Mouse (Mus musculus): Measurements from ENCODE around the gene Rab5if.
A peak's percentile ranks its signal among the peaks of the same experiment; 100 is the strongest.
"Not testable (repeated sequence)": the region's sequence is repeated elsewhere in the genome, so short reads cannot be mapped to it uniquely, and the experiment has no call there.

DNA sequence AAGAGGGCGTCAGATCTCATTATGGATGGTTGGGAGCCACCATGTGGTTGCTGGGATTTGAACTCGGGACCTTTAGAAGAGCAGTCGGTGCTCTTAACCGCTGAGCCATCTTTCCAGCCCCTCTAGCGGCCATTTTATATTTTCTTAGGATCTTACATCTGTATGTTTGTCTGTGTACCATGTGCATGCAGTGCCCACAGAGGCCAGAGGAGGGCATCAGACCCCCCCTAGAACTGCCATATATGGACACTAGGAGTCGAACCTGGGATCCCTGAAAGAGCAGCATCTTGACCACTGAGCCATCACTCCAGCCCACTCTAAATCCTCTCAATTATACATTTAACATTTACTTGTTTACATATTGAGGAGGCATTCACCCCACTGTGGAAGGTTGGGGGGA lies 37.8 kb upstream of the Rab5if start:
- peak; percentile 18; the same call in 1 of the 2 replicates for TF ChIP-seq CTCF (IDR thresholded peaks at IDR 0.05)
- TF ChIP-seq POLR2A, EP300 (IDR thresholded peaks at IDR 0.05; ENCODE audit: insufficient read depth, low read depth, low read length): not testable (repeated sequence)

Data from heart, adult 2 months (tissue).